Mouse (Mus musculus) myocyte (in vitro differentiated cells): ENCODE measurements at regions not wholly inside any gene's neighbourhood (a gene's known extent, or its start where the extent isn't known, plus 50 kb on each side); places are given as distances from the start of the nearest gene placed in this dataset.
A peak's percentile ranks its signal among the peaks of the same experiment; 100 is the strongest.
"Not testable (repeated sequence)": the region's sequence is repeated elsewhere in the genome, so short reads cannot be mapped to it uniquely, and the experiment has no call there.

Experiments used
- H3K27me3 ChIP-seq: one replicate; pipeline ENCODE4 v1.6.1; 2011; ENCODE audit not compliant: control insufficient read depth, insufficient read depth, insufficient read length
- H3K36me3 ChIP-seq: one replicate; pipeline ENCODE4 v1.6.1; 2011; ENCODE audit not compliant: control insufficient read depth, insufficient read depth
- H3K4me2 ChIP-seq: one replicate; pipeline ENCODE4 v1.6.1; 2011; ENCODE audit warnings: low read depth, control low read depth
- H3K4me3 ChIP-seq: one replicate; pipeline ENCODE4 v1.5.1; 2011; ENCODE audit warnings: mild to moderate bottlenecking, control low read depth, moderate library complexity
- H3K79me2 ChIP-seq: one replicate; pipeline ENCODE4 v1.6.1; 2011; ENCODE audit not compliant: control insufficient read depth, insufficient read depth
- H3ac ChIP-seq: one replicate; pipeline ENCODE4 v1.6.1; 2011; ENCODE audit not compliant: control insufficient read depth, insufficient read length
- CEBPB ChIP-seq: IDR thresholded peaks from 2 replicates; pipeline ENCODE4 v1.6.1; 2011; ENCODE audit warnings: mild to moderate bottlenecking, moderate library complexity; ENCODE audit not compliant: poor library complexity, insufficient read depth, severe bottlenecking
- E2F4 ChIP-seq: IDR thresholded peaks from one replicate; pipeline ENCODE4 v1.6.1; 2011; ENCODE audit warnings: mild to moderate bottlenecking, control low read depth, moderate library complexity; ENCODE audit not compliant: insufficient read depth
- MAX ChIP-seq: IDR thresholded peaks from one replicate; pipeline ENCODE4 v1.6.1; 2011; ENCODE audit warnings: low read depth, mild to moderate bottlenecking, control low read depth
- MYOD1 ChIP-seq, 3 experiments: IDR thresholded peaks; one replicate each; pipeline ENCODE4 v1.6.1; 2011; ENCODE audit warnings: control low read depth in 2 of 3, low read depth in 2 of 3, mild to moderate bottlenecking in 2 of 3, moderate library complexity in 1 of 3; ENCODE audit not compliant: insufficient read length in 2 of 3, control insufficient read depth in 1 of 3
- MYOG ChIP-seq, 3 experiments: IDR thresholded peaks; one replicate each; pipeline ENCODE4 v1.6.1; 2011; ENCODE audit warnings: control low read depth in 2 of 3, low read depth in 2 of 3, mild to moderate bottlenecking in 2 of 3; ENCODE audit not compliant: insufficient read length in 2 of 3, control insufficient read depth in 1 of 3, insufficient read depth in 1 of 3
- POLR2A ChIP-seq: IDR thresholded peaks from one replicate; pipeline ENCODE4 v1.6.1; 2011; ENCODE audit warnings: low read depth, mild to moderate bottlenecking, control low read depth, moderate library complexity; ENCODE audit not compliant: insufficient read length
- POLR2AphosphoS2 ChIP-seq: IDR thresholded peaks from one replicate; pipeline ENCODE4 v1.6.1; 2011; ENCODE audit warnings: low read depth, control low read depth; ENCODE audit not compliant: insufficient read length
- REST ChIP-seq: IDR thresholded peaks from one replicate; pipeline ENCODE4 v1.6.1; 2011; ENCODE audit warnings: mild to moderate bottlenecking, control low read depth, moderate library complexity; ENCODE audit not compliant: insufficient read depth, insufficient read length
- SRF ChIP-seq: IDR thresholded peaks from one replicate; pipeline ENCODE4 v1.6.1; 2011; ENCODE audit warnings: low read depth; ENCODE audit not compliant: control insufficient read depth, insufficient read length
- TCF12 ChIP-seq: IDR thresholded peaks from one replicate; pipeline ENCODE4 v1.6.1; 2011; ENCODE audit warnings: mild to moderate bottlenecking, control low read depth; ENCODE audit not compliant: poor library complexity, insufficient read depth, severe bottlenecking
- TCF3 ChIP-seq: IDR thresholded peaks from one replicate; pipeline ENCODE4 v1.6.1; 2011; ENCODE audit warnings: low read depth, control low read depth; ENCODE audit not compliant: insufficient read length
- USF1 ChIP-seq: IDR thresholded peaks from one replicate; pipeline ENCODE4 v1.6.1; 2011; ENCODE audit warnings: low read depth, mild to moderate bottlenecking, control low read depth, moderate library complexity

GRCm38 (mm10) chr6:84299146-84299545 is 290.8 kb downstream of the Dysf start:
- no peaks in the 10 kb centered on the region for H3K36me3 ChIP-seq

GRCm38 (mm10) chr6:84273907-84274306 is 265.5 kb downstream of the Dysf start:
- not testable (repeated sequence) for H3K79me2 ChIP-seq, H3K4me2 ChIP-seq, H3K4me3 ChIP-seq, H3K27me3 ChIP-seq, H3ac ChIP-seq, H3K36me3 ChIP-seq

More at GRCm38 (mm10) chr6:84299146-84299545, 290.8 kb downstream of the Dysf start:
- no peaks in the 10 kb centered on the region for H3K27me3 ChIP-seq
- no peak overlapping the region for H3K4me3 ChIP-seq
- TF ChIP-seq CEBPB (no peak), MYOD1 (IDR thresholded peaks at IDR 0.05; ENCODE audit: control insufficient read depth in 1 of 3, insufficient read length in 2 of 3, low read depth in 2 of 3) (no peak), POLR2AphosphoS2 (no peak), POLR2A (no peak), SRF (no peak), USF1 (no peak), TCF12 (no peak), E2F4 (no peak), MAX (no peak), REST (no peak)
- no peak overlapping the region for H3K4me2 ChIP-seq
- no peak overlapping the region for H3ac ChIP-seq
- no peaks in the 10 kb centered on the region for H3K79me2 ChIP-seq

GRCm38 (mm10) chr6:84272520-84273311 is 264.3 kb downstream of the Dysf start:
- TF ChIP-seq MYOD1 (IDR thresholded peaks at IDR 0.05; ENCODE audit: control insufficient read depth in 1 of 3, insufficient read length in 2 of 3, low read depth in 2 of 3) (peak; percentile 72 to 98 (median 89)), MYOG (IDR thresholded peaks at IDR 0.05; ENCODE audit: control insufficient read depth in 1 of 3, insufficient read depth in 1 of 3, insufficient read length in 2 of 3, low read depth in 2 of 3) (peak in 2 of 3 experiments; percentile 43 to 62), MAX (no peak), E2F4 (no peak), TCF12 (peak; percentile 41)
- no peaks in the 10 kb centered on the region for H3K27me3 ChIP-seq
- H3K79me2 ChIP-seq: no peaks in the 10 kb centered on the region
- H3K36me3 ChIP-seq: no peaks in the 10 kb centered on the region
- H3K4me3 ChIP-seq: no peak overlapping the region
- H3ac ChIP-seq: no peak overlapping the region
- H3K4me2 ChIP-seq: peak overlapping the region; percentile 62

GRCm38 (mm10) chr6:84271966-84272365 is 263.6 kb downstream of the Dysf start:
- H3K4me3 ChIP-seq: no peak overlapping the region
- H3K36me3 ChIP-seq: no peaks in the 10 kb centered on the region
- H3K4me2 ChIP-seq: peak overlapping the region; percentile 62
- H3K79me2 ChIP-seq: no peaks in the 10 kb centered on the region
- TF ChIP-seq MYOD1 (IDR thresholded peaks at IDR 0.05; ENCODE audit: control insufficient read depth in 1 of 3, insufficient read length in 2 of 3, low read depth in 2 of 3): no peak
- peak; percentile 83 for TF ChIP-seq USF1
- no peak for TF ChIP-seq REST
- no peaks in the 10 kb centered on the region for H3K27me3 ChIP-seq
- H3ac ChIP-seq: no peak overlapping the region

- no peak for TF ChIP-seq SRF
- Histone ChIP-seq H3K4me3 (no peak overlapping the region), H3K36me3 (no peaks in the 10 kb centered on the region), H3K79me2 (no peaks in the 10 kb centered on the region), H3K4me2 (peak overlapping the region; percentile 19), H3K27me3 (no peaks in the 10 kb centered on the region), H3ac (no peak overlapping the region)
Observed at GRCm38 (mm10) chr6:84271441-84271840, 263.1 kb downstream of the Dysf start.

GRCm38 (mm10) chr6:84270518-84271165 is 262.3 kb downstream of the Dysf start:
- no peaks in the 10 kb centered on the region for H3K27me3 ChIP-seq
- H3ac ChIP-seq: no peak overlapping the region
- H3K79me2 ChIP-seq: no peaks in the 10 kb centered on the region
- no peaks in the 10 kb centered on the region for H3K36me3 ChIP-seq
- TF ChIP-seq POLR2AphosphoS2: no peak
- TF ChIP-seq MYOD1 (IDR thresholded peaks at IDR 0.05; ENCODE audit: control insufficient read depth in 1 of 3, insufficient read length in 2 of 3, low read depth in 2 of 3): peak in 1 of 3 experiments; percentile 55
- TF ChIP-seq TCF3: no peak
- H3K4me3 ChIP-seq: no peak overlapping the region
- H3K4me2 ChIP-seq: peak overlapping the region; percentile 19
